Mouse (Mus musculus): ENCODE data around the gene E130218I03Rik. TPM values are rescaled to one million over a fixed set of nuclear protein-coding genes. Genes with fewer than 3 reads are reported as not detected.
A peak's percentile ranks its signal among the peaks of the same experiment; 100 is the strongest.

E130218I03Rik gene
- total and polyA plus RNA-seq, 2 experiments: not detected

DNA sequence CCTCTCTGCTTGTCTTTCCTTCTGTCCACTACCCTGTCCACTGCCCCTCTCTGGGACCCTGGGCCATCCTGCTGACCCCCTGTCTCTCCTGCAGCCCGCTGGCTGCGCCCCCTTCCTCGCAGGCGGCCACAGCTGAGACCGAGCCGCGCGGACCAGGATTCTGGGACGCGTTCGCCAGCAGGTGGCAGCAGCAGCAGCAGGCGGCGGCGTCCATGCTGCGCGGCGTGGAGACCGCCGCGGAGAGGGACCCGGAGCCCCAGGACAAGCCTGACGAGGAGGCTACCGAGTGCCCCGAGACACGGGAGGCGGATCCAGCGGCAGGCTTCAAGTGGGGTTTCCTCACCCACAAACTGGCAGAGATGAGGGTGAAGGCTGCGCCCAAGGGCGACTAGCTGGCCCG, 6.2 kb downstream of the E130218I03Rik start:
- WGBS: 1% methylated on average over 30 of the region's 30 CpGs
- H3K27me3 ChIP-seq (ENCODE audit: control insufficient read depth, insufficient read depth, low read length): peaks cover 26% of the 10 kb centered on the region
- H3K9ac ChIP-seq (ENCODE audit: low read depth, low read length): peak overlapping the region; percentile 20; the same call in 1 of the 2 replicates

GRCm38 (mm10) chr4:134250116-134250929, 6.9 kb downstream of the E130218I03Rik start:
- H3K27ac ChIP-seq (replicated peaks; ENCODE audit: insufficient read depth, low read depth, low read length): no peak overlapping the region
- H3K79me2 ChIP-seq (ENCODE audit: control insufficient read depth, insufficient read depth, low read length): no peaks in the 10 kb centered on the region
- TF ChIP-seq CTCF (IDR thresholded peaks at IDR 0.05; ENCODE audit: low read depth, low read length): no peak
- no peak for TF ChIP-seq POLR2A (IDR thresholded peaks at IDR 0.05; ENCODE audit: extremely low read depth, insufficient read depth, low read length)
- no peaks in the 10 kb centered on the region for H3K36me3 ChIP-seq (ENCODE audit: control insufficient read depth, insufficient read depth, low read length)
- 20% methylated on average over 27 of the region's 27 CpGs for WGBS
- H3K4me1 ChIP-seq (ENCODE audit: control insufficient read depth, insufficient read depth, low read length): no peaks in the 10 kb centered on the region
- DNase-seq (ENCODE audit: extremely low read depth, low read depth, low spot score): no peak
- peaks cover 26% of the 10 kb centered on the region for H3K27me3 ChIP-seq (ENCODE audit: control insufficient read depth, insufficient read depth, low read length)
- H3K4me3 ChIP-seq (ENCODE audit: insufficient read depth, low read depth, low read length): no peak overlapping the region
- no peak overlapping the region for H3K9ac ChIP-seq (ENCODE audit: low read depth, low read length)

More for the DNA sequence above, 6.2 kb downstream of the E130218I03Rik start:
- Histone ChIP-seq H3K79me2 (ENCODE audit: control insufficient read depth, insufficient read depth, low read length) (no peaks in the 10 kb centered on the region), H3K27ac (replicated peaks; ENCODE audit: insufficient read depth, low read depth, low read length) (no peak overlapping the region), H3K4me1 (ENCODE audit: control insufficient read depth, insufficient read depth, low read length) (no peaks in the 10 kb centered on the region), H3K4me3 (ENCODE audit: insufficient read depth, low read depth, low read length) (peak overlapping the region; percentile 4; the same call in 1 of the 2 replicates), H3K36me3 (ENCODE audit: control insufficient read depth, insufficient read depth, low read length) (no peaks in the 10 kb centered on the region)
- TF ChIP-seq CTCF (IDR thresholded peaks at IDR 0.05; ENCODE audit: low read depth, low read length) (peak; percentile 82), POLR2A (IDR thresholded peaks at IDR 0.05; ENCODE audit: extremely low read depth, insufficient read depth, low read length) (no peak)
- no peak for DNase-seq (ENCODE audit: extremely low read depth, low read depth, low spot score)

DNA sequence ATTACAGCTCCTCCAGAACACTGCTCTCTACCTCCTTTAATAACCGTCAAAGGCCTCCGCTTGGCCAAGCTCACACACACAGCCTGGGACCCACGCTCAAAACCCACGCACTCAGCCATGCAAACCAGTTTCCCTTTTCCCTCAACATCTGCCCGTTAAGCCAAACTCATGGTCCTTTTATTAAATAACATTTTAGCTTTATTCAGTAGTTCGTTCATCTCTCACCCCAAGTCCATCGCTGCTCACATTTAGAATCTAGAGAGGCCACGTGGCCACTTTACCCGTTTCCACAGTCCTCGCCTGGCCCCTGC, 7.4 kb downstream of the E130218I03Rik start:
- Histone ChIP-seq H3K27ac (replicated peaks; ENCODE audit: insufficient read depth, low read depth, low read length) (no peak overlapping the region), H3K36me3 (ENCODE audit: control insufficient read depth, insufficient read depth, low read length) (no peaks in the 10 kb centered on the region), H3K4me3 (ENCODE audit: insufficient read depth, low read depth, low read length) (peak overlapping the region; percentile 17; the same call in 1 of the 2 replicates), H3K9ac (ENCODE audit: low read depth, low read length) (no peak overlapping the region; the same call in 1 of the 2 replicates), H3K4me1 (ENCODE audit: control insufficient read depth, insufficient read depth, low read length) (no peaks in the 10 kb centered on the region), H3K27me3 (ENCODE audit: control insufficient read depth, insufficient read depth, low read length) (peaks cover 26% of the 10 kb centered on the region), H3K79me2 (ENCODE audit: control insufficient read depth, insufficient read depth, low read length) (no peaks in the 10 kb centered on the region)
- no peak for DNase-seq (ENCODE audit: extremely low read depth, low read depth, low spot score)
- TF ChIP-seq CTCF (IDR thresholded peaks at IDR 0.05; ENCODE audit: low read depth, low read length) (no peak), POLR2A (IDR thresholded peaks at IDR 0.05; ENCODE audit: extremely low read depth, insufficient read depth, low read length) (no peak)
- WGBS: 17% methylated on average over 10 of the region's 10 CpGs

GRCm38 (mm10) chr4:134251241-134252130, 8.0 kb downstream of the E130218I03Rik start:
- H3K4me1 ChIP-seq (ENCODE audit: control insufficient read depth, insufficient read depth, low read length): no peaks in the 10 kb centered on the region
- no peak overlapping the region for H3K27ac ChIP-seq (replicated peaks; ENCODE audit: insufficient read depth, low read depth, low read length)
- H3K79me2 ChIP-seq (ENCODE audit: control insufficient read depth, insufficient read depth, low read length): no peaks in the 10 kb centered on the region
- peak overlapping the region; percentile 17; the same call in 1 of the 2 replicates for H3K4me3 ChIP-seq (ENCODE audit: insufficient read depth, low read depth, low read length)
- no peaks in the 10 kb centered on the region for H3K36me3 ChIP-seq (ENCODE audit: control insufficient read depth, insufficient read depth, low read length)
- TF ChIP-seq POLR2A (IDR thresholded peaks at IDR 0.05; ENCODE audit: extremely low read depth, insufficient read depth, low read length): no peak
- TF ChIP-seq CTCF (IDR thresholded peaks at IDR 0.05; ENCODE audit: low read depth, low read length): no peak
- no peak for DNase-seq (ENCODE audit: extremely low read depth, low read depth, low spot score)
- H3K9ac ChIP-seq (ENCODE audit: low read depth, low read length): peak overlapping the region; percentile 11; the same call in 1 of the 2 replicates
- WGBS: 2% methylated on average over 91 of the region's 91 CpGs
- peaks cover 26% of the 10 kb centered on the region for H3K27me3 ChIP-seq (ENCODE audit: control insufficient read depth, insufficient read depth, low read length)

- TF ChIP-seq CTCF (IDR thresholded peaks at IDR 0.05; ENCODE audit: low read depth, low read length) (no peak), POLR2A (IDR thresholded peaks at IDR 0.05; ENCODE audit: extremely low read depth, insufficient read depth, low read length) (no peak)
- Histone ChIP-seq H3K27ac (replicated peaks; ENCODE audit: insufficient read depth, low read depth, low read length) (no peak overlapping the region), H3K9ac (ENCODE audit: low read depth, low read length) (no peak overlapping the region), H3K27me3 (ENCODE audit: control insufficient read depth, insufficient read depth, low read length) (peaks cover 26% of the 10 kb centered on the region), H3K79me2 (ENCODE audit: control insufficient read depth, insufficient read depth, low read length) (no peaks in the 10 kb centered on the region), H3K4me1 (ENCODE audit: control insufficient read depth, insufficient read depth, low read length) (no peaks in the 10 kb centered on the region), H3K4me3 (ENCODE audit: insufficient read depth, low read depth, low read length) (no peak overlapping the region), H3K36me3 (ENCODE audit: control insufficient read depth, insufficient read depth, low read length) (no peaks in the 10 kb centered on the region)
- WGBS: 20% methylated on average over 22 of the region's 22 CpGs
- no peak for DNase-seq (ENCODE audit: extremely low read depth, low read depth, low spot score)
These were observed 8.9 kb downstream of the E130218I03Rik start for GRCm38 (mm10) chr4:134252131-134252910.
